Mouse (Mus musculus) 3134 (cell line): ENCODE measurements around the gene Morn4.
"Not testable (repeated sequence)": the region's sequence is repeated elsewhere in the genome, so short reads cannot be mapped to it uniquely, and the experiment has no call there.

ENCODE experiments used
- DNase-seq: peaks from one replicate; pipeline ENCODE4 v3.0.0-alpha.2; 2011; ENCODE audit warnings: low spot score; ENCODE audit not compliant: insufficient read length; ENCODE audit errors: extremely low read depth

Morn4 gene

DNA sequence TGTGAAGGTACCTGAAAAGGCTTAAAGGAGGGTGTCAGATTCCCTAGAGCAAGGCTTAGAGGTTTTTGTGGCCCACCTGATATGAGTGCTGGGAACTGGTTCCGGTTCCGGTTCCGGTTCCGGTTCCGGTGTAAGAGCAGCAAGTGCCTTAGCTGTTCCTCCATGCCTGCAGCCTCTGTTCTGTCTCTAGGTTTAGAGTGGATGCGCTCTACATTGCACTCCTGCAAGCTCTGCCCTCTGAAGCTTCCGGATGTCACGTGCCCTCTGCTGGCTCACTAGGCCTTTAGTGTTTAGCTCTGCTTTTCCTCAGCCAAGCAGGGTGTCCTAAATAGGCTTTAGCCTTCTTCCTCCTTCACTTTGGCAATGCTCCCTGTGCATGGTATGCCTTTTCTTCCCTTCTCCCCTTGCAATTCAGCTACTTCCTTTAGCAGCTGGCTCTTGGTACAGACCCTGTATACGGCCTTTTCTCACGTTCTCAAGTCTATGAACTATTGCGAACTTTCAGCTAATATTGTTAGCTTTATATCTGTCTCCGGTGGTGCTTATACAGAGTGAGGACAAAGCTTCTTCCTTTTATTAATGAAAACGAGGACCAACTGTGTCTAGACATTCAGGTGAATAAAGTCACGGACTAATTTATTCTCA, 3.1 kb upstream of the Morn4 start:
- peak; percentile 54 for DNase-seq

DNA sequence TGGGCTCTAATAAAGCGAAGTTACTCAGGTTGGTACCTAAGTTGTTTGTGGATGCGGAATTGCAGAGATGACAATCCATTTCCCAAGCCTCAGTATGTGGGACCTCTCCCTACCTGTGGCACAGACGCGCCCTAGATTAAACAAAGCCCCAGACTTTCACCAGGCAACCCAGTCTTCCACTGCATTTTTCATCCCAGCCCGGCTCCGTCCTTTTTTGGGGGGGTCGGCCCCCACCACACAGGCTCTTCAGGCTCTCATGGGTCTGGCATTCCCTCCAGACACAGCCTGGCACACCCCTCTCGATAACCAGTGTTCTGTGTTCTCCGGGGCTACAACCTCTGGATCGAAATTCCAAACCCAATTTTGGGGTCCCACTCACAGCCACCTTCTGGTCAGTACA, 467 bp downstream of the Morn4 start:
- DNase-seq: no peak

DNA sequence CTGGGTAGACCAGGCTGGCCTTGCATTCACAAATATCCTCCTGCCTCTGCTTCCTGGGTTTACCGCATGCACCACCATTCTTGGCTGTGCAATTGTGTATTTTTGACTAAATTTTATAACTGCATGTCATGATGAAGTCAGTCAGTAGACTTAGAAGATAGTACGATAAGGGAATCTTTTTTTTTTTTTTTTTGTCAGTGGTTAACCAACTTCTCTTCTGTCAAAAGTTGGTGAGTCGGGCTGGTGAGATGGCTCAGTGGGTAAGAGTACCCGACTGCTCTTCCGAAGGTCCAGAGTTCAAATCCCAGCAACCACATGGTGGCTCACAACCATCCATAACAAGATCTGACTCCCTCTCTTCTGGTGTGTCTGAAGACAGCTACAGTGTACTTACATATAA, 4.5 kb downstream of the Morn4 start:
- DNase-seq: not testable (repeated sequence)

DNA sequence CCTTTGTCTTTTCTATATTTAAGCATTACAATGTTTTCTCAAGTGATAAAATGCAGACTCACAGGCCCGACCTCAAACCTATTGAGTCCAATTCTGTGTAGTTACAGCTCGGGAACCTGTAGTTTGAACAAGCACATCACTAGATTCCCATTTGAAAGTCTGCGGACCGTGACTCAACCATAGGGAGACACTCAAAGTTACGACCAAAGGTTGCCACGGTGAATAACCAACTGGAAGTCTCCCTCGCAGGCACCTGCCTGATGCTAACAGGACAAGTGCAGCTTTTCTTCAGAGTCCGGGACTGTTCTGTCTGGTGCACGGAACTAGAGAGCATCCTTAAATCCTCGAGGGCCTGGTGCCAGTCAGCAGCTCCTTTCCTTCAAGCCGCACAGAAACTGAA, 5.7 kb downstream of the Morn4 start:
- no peak for DNase-seq

DNA sequence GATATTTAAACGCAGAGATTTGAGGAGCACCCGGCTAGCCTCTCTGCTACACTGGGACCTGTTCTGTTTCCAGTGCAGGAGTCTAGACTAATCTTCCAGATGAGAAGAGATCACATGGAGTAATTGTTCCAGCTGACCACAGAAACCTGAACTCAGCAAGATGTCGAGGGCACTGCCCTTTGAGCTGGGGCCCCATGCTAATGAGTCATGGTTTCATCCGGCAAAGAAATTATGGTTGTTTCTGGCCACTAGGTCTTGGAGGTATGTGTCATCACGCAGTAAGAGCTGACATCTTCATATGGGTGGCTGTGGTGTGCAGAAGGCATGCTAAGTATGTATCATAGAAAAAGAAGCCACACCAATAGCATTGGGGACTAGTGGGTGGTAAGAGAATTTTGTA, 6.2 kb downstream of the Morn4 start:
- peak; percentile 70 for DNase-seq

DNA sequence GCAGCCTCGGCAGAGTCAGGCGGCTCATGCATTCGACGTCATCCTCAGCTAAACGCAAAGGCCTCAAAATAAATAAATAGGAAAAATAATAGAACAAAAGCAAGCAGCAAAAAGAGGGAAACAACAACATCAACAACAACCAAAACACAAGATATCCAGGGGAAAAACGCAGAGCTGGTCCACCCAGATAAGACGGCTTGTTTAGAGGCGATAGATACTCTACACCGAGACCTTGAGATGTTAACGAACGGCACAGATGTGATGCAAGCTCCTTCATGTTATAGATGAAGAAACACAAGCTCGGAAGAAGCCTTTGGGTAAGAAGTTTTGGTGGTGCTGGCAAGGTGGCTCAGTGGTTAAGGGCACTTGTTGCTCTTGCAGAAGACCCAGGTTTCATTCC, 7.2 kb downstream of the Morn4 start:
- no peak for DNase-seq

DNA sequence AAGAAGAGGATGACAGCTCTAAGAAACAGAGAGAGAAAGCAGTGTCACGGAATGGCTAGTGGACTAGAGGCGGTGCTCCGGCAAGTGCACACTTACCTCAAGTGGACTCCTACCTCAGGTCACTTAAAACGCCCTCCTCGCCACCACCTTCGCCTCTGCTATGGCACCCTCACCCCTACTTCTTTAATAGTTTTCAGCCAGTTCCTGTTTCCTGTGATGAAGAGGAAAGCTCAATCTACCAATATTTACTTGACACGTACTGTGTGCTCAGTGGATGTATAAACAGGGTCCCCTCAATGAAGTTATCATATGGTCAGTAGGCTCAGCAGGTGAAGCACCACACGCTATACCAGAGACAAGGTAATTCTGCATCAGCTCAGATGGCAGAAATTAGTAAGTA, 7.6 kb downstream of the Morn4 start:
- DNase-seq: no peak

DNA sequence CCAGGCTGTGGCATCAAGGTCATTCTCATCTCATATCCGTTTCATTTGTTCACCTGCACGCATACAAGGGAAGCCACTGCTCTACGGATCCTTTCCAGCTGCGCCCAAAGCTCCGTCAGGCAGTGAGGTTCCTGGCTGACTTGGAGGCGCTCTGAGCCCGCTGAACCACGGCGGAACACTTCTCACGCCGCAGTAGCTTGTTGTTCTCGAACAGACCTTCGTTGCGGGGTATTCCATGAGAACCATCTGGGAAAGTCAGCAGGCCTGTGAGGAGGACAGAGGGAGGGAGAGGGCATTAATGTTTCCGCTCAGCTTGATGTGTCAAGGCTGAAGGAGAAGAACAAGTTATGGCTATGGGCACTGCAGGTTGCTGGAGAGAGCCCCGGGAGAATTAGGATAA, 10.2 kb downstream of the Morn4 start:
- no peak for DNase-seq

DNA sequence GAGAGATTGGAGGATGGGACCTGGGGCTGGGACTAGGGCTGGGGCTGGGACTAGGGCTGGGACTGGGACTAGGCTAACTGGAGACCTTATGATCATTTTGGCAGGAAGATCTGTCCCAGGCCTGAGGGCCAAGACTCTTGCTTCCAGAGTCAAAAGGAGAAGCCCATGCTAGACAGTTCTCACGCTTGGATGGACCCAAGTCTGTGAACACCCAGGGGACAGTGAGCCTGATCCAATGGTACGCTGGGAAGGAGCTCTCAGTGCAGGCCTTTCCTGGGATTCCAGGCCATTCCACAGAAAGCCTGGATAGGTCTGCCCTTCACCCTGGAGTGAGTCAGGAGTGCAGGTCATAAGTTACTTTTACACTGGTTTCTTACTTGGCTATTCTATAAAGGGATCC, 11.1 kb downstream of the Morn4 start:
- no peak for DNase-seq

DNA sequence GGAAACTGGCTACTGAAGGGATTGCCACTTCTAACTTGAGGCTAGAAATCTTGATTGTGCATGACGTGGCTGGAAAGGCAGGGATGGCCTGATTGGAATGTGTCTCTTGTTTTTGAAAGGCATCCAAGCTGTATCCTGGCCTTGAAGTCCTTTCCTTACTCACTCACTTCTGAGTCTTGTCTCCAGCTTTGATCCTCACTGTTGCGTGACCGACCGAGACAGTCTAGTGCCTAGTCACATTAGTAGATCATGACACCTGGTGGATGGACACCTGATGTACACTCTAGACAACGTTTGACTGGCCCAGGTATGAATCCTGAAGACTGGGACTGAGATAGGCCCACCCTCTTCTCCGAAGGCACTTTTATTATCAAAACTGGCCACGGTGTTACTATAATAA, 13.4 kb downstream of the Morn4 start:
- no peak for DNase-seq

DNA sequence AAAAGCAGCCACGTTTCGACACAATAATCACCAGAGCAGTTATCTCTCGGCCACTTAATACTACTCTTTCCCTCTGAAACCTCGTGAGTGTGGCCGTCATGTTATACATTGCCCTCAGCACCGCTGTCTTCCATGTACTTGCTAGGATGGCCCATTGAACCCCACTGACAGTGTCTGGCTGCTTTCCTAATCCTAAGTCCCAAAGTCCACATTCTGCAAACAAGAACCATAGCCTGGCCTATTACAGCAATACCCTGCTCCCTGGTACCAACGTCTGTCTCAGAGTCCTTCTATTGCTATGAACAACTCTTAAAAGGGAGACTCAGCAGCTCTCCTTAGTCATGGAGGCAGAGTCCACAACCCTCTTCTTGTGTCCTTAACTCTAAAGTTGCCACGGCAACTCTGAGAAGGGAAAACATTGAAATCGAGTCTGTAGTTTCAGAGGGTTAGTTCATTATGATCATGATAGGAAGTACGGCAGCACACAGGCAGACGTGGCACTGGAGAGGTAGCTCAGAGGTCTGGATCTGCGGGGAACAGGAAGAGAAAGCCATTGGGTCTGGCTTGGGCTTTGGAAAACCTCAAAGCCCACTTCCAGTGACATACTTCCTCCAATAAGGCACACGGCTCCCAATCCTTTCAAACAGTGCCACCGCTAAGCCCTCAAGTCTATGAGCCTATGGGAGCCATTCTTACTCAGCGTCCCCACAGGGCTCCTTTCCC, 14.1 kb downstream of the Morn4 start:
- no peak for DNase-seq

DNA sequence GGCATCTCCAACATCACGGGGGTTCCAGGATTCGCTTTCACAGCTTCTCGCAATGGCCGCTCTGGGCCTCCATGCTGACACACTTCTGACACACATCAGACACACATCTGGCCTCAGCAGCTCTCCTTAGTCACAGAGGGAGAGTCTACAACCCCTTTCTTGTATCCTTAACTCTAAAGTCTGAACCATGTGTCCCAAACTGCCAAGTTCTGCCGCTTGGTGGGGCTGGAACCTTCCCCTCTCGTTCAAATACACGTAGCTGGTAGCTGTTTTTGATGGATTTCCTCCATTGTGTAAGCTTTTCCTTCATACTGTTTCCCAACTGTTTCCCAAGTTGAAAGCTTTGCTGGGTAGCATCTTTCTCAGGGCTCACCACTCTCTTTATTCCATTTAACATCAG, 14.9 kb downstream of the Morn4 start:
- DNase-seq: no peak

DNA sequence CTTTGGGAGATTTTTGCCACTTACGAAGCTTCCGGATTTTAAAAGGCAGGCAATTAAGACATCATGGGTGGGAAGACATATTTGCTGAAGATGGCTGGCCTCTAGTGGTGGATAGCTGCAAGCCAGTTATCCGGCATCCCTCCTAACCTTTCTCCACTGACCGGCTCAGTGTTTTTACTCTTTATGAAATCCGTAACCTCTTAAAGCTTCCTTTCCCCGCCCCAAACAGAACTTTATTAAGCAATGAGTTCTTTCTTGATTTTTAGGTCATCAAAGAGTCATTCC, 17.0 kb downstream of the Morn4 start:
- no peak for DNase-seq

DNA sequence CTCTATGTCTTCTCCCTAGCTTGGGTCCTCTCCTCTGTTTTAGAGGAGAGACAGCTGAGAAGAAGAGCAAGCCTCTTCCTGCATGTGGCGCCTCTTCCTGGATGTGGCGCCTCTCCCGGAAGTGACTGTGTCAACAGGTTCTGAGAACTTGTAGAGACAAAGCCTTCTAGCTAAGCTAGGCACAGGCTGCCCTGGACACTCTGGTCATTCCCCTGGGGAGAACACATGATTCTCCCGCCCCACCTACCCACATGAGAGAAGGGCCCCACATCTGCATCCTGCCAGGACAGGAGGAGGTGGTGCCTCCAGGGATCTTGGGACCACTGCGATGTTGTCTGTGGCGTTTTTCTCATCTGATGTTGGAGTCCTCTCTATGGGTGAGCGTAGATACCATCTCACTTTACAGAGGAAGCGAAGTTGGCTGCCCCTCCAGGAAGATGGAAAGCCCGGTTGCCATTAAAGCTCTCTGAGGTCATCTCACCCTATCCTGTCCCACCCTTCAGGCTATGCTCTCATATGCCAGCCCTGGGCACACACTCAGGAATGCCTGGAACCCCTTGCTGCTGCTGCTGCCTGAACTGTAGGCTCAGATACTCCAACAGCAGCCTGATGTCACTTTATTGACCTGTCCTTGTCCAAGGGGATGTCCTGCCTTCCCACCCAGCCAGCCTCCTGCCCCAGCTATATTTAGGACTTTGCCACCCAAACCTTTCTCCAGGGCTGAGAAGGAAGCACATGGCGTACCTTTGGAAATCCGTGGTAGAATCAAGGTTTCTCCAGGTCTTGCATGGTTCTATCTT, 17.5 kb downstream of the Morn4 start:
- no peak for DNase-seq

DNA sequence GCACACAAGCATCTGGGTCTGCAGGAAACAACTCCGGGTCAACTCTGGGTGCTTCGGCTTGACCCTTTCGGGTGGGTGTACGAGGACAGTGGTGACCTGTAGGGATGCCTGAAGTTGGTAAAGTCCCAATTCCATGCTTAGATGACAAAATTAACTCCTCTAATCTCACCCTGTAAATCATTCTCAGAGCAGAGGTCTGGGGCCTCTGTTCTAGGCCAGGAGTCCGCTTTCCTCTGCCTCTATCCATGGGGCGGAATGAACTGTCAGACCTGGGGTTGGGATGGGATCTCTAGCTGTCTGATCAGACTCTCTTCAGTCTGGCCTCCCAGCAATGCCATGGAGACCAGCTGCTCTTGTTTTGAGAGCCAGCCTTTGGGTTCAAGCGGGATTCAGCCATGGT, 24.7 kb downstream of the Morn4 start:
- DNase-seq: no peak

DNA sequence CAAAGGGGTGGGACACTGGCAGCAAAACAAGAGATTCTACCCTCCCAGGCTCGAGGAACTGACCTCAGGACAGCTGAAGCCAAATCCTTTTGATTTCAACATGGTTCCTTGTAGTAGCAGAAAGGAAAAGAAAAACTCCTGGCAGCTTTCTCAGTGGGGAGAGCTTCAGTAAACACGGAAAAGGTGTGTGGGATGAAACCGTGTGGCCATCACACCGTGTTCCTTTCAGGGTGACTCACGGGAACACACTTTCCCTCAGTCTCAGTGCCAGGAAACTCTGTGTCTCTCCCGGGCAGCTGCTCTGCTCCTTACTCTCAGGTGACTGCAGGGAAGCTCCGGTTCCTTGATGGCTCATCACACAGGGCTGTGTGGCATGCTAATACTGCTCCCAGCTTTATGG, 27.7 kb downstream of the Morn4 start:
- DNase-seq: no peak

DNA sequence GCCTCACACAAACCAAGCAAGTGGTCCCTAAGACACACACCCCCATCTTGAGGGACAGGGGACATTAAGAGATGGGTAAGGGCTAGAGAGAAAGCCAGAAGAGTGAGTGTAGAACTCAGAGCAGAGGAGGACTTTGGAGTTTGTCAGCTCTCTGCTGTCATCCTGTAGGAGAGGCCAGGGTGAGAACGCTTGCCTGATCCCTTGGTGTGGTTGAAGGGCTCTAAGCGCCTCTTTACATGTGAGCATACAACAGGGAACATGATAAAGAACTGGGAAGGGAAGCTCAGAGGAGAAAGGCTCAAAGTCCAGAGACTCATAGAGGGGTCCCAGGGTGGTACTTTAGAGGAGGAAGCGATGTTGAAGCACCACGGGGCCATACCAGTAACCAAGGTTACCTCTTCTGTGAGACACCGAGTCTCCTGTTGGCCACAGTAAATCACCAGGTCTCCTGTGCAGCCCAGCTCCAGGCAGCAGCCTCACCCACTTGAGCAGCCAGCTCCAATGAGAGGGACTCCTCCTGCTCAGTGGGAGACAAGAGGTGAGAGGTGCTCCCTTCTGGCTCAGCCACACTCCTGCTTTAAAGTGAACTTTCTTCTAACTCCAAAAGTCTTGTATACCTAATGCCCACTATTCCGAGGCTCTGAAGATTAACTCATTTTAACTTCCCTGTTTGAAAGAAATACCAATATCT, 29.3 kb downstream of the Morn4 start:
- no peak for DNase-seq

DNA sequence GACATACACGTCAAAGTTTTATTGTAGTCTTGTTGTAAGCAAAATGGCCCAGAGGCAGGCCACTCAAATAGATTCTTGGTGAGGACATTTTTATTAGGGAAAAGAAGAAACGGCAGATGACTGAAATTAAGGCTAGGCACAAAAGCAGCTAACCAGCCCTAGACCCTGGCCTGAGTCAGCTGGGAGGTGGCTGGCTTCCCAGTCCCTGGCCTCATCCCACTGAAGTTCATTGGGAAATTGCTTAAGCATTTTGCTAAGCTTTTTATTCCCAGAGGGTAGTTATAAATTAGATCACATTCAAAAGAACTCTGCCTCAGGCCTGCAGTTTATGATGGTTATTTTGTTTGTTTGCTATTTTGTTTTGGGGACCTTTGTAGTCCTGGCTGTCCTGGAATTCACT, 30.3 kb downstream of the Morn4 start:
- no peak for DNase-seq

DNA sequence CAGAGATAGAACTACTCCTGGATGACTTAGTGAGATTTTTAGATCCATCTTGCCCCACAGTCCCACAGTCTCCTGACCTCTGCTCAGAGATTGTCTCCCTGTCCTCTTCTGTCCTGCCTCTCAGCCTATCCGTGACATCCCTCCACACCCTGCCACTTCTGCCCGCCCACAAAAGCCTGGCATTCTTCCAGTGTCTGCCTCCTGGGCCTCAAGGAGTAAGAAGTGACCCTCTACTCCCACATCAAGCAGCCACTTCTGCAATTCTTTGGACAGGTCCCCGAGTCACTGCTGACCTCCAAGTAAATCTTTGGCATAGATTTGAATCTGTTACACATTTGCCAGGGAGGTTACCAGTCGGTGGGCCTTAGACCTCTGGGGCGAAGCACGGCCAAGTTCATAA, 31.9 kb downstream of the Morn4 start:
- no peak for DNase-seq

DNA sequence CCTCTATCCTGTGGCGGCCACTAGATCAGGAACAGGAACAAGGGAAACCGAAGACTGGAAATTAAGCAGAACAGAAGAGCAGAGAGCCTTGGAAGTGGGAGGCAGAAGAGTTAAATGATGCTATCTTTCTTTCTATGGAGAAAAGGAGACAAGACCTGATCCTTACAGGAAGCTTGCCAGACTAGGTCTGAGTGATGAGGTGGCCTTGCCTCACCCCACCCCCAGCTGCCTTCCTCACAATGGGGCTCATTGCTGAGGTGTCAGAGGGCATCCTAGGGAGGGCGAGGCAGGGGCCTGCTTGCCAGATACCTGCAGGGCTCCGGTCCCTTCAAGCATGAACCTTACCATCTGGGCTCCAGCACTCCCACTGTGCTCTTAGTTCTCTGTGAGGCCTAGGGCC, 34.2 kb downstream of the Morn4 start, which contains the start of gene 4933411K16Rik:
TSS of gene 4933411K16Rik (plus strand) at position 301 of the 400 bp plus-strand sequence.
- no peak for DNase-seq

DNA sequence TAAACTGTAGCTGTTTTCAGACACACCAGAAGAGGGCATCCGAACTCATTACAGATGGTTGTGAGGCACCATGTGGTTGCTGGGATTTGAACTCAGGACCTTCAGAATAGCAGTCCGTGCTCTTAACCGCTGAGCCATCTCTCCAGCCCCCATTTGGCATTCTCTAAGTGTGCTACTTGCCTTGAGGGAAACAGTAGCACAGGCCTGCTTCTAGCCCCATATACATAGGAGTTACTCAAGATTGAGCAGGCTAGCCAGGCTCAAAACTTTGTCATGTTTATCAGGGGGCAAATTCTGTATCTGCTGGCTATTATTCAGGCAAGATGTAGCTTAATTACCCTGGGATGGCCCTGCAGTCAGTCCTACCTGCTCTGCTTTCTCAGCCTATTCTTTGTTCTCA, 34.8 kb downstream of the Morn4 start:
- no peak for DNase-seq
